Mouse (Mus musculus) heart, embryonic 16.5 days (tissue): ENCODE measurements around the gene Syngr1. TPM values are rescaled to one million over a fixed set of nuclear protein-coding genes. Genes with fewer than 3 reads are reported as not detected.
A peak's percentile ranks its signal among the peaks of the same experiment; 100 is the strongest.

Experiments used
- ATAC-seq: fragments of 200-750 bp; cut with Nextera tagmentation; replicated peaks from 2 replicates; pipeline ENCODE4 v1.8.0; 2017; ENCODE audit warnings: moderate number of reproducible peaks; ENCODE audit not compliant: insufficient read depth, low FRiP score; ENCODE audit errors: extremely low read depth
- H3K27ac ChIP-seq: fragments of 300-500 bp; sonication (generic); 2 replicates; pipeline ENCODE4 v1.5.1; 2014; ENCODE audit warnings: mild to moderate bottlenecking, low read length, control low read depth, moderate library complexity
- H3K27me3 ChIP-seq: fragments of 300-500 bp; sonication (generic); 2 replicates; pipeline ENCODE4 v1.6.1; 2014; ENCODE audit warnings: low read length, mixed read lengths; ENCODE audit not compliant: control insufficient read depth, insufficient read depth
- H3K36me3 ChIP-seq: fragments of 300-500 bp; sonication (generic); 2 replicates; pipeline ENCODE4 v1.6.1; 2014; ENCODE audit not compliant: control insufficient read depth, insufficient read depth
- H3K4me1 ChIP-seq: fragments of 300-500 bp; sonication (generic); 2 replicates; pipeline ENCODE4 v1.6.1; 2014; ENCODE audit warnings: low read length, mixed read lengths; ENCODE audit not compliant: control insufficient read depth, insufficient read depth
- H3K4me2 ChIP-seq: fragments of 300-500 bp; sonication (generic); 2 replicates; pipeline ENCODE4 v1.6.1; 2014; ENCODE audit warnings: low read depth, mild to moderate bottlenecking, control low read depth, low read length
- H3K4me3 ChIP-seq: fragments of 300-500 bp; sonication (generic); 2 replicates; pipeline ENCODE4 v1.5.1; 2014; ENCODE audit warnings: mild to moderate bottlenecking, control low read depth, low read length
- H3K9ac ChIP-seq: fragments of 300-500 bp; sonication (generic); 2 replicates; pipeline ENCODE4 v1.6.1; 2014; ENCODE audit warnings: low read length, control low read depth
- H3K9me3 ChIP-seq: fragments of 300-500 bp; sonication (generic); replicated peaks from 2 replicates; pipeline ENCODE4 v1.6.1; 2016; ENCODE audit warnings: low read length; ENCODE audit not compliant: control insufficient read depth
- WGBS: fragments of 180-500 bp; shearing (Covaris S2); extraction: QIAGEN DNeasy Blood & Tissue Kit; methylation state at CpG from one replicate; pipeline ENCODE4 v1.1.7; 2014; 5-methylcytosine and 5-hydroxymethylcytosine counted together
- polyA plus RNA-seq: library from polyadenylated mRNA; unstranded; fragments of >200 nt; fragmentation: Nextera tagmentation; extraction: Ambion mirVana; gene quantifications from 2 replicates; pipeline ENCODE4 v1.2.1, GENCODE M21; 2015

Syngr1 gene
- polyA plus RNA-seq, 1 experiment from 2014 or later = 61.2 TPM

GRCm38 (mm10) chr15:80080711-80081615, 10.2 kb upstream of the Syngr1 start:
- Histone ChIP-seq H3K4me1 (peaks cover 39% of the 10 kb centered on the region), H3K27ac (no peak overlapping the region), H3K9me3 (no peaks in the 10 kb centered on the region), H3K36me3 (peaks cover 51% of the 10 kb centered on the region), H3K4me2 (peak overlapping the region; percentile 67), H3K27me3 (no peaks in the 10 kb centered on the region), H3K4me3 (peak overlapping the region; percentile 94), H3K9ac (peak overlapping the region; percentile 97)
- WGBS = 63% methylated on average over 9 of the region's 9 CpGs
- ATAC-seq = no peak

- Histone ChIP-seq H3K27me3 (no peaks in the 10 kb centered on the region), H3K9ac (peak overlapping the region; percentile 97), H3K4me3 (peak overlapping the region; percentile 94), H3K4me2 (peak overlapping the region; percentile 67), H3K4me1 (peaks cover 39% of the 10 kb centered on the region), H3K27ac (peak overlapping the region; percentile 93), H3K36me3 (peaks cover 49% of the 10 kb centered on the region), H3K9me3 (no peaks in the 10 kb centered on the region)
- WGBS = 7% methylated on average over 11 of the region's 11 CpGs
- ATAC-seq = no peak
Measured at GRCm38 (mm10) chr15:80081801-80082546, 9.2 kb upstream of the Syngr1 start.

GRCm38 (mm10) chr15:80082661-80083275, 8.4 kb upstream of the Syngr1 start:
- Histone ChIP-seq H3K9me3 (no peaks in the 10 kb centered on the region), H3K36me3 (peaks cover 43% of the 10 kb centered on the region), H3K27me3 (no peaks in the 10 kb centered on the region), H3K4me1 (peaks cover 39% of the 10 kb centered on the region), H3K4me2 (peak overlapping the region; percentile 67), H3K27ac (peak overlapping the region; percentile 93), H3K4me3 (peak overlapping the region; percentile 94), H3K9ac (peak overlapping the region; percentile 97)
- peak; percentile 39 for ATAC-seq
- WGBS = 0% methylated on average over 21 of the region's 21 CpGs

GRCm38 (mm10) chr15:80083276-80083731, 7.8 kb upstream of the Syngr1 start:
- ATAC-seq = peak; percentile 91
- WGBS = under 1% methylated on average over 30 of the region's 30 CpGs
- Histone ChIP-seq H3K9ac (peak overlapping the region; percentile 97), H3K27ac (peak overlapping the region; percentile 94), H3K36me3 (peaks cover 37% of the 10 kb centered on the region), H3K4me2 (peak overlapping the region; percentile 88), H3K4me3 (peak overlapping the region; percentile 94), H3K4me1 (peaks cover 39% of the 10 kb centered on the region), H3K27me3 (no peaks in the 10 kb centered on the region), H3K9me3 (no peaks in the 10 kb centered on the region)

GRCm38 (mm10) chr15:80083740-80084139, 7.4 kb upstream of the Syngr1 start:
- Histone ChIP-seq H3K4me3 (peak overlapping the region; percentile 94), H3K27me3 (no peaks in the 10 kb centered on the region), H3K4me1 (peaks cover 37% of the 10 kb centered on the region), H3K9ac (peak overlapping the region; percentile 72), H3K36me3 (peaks cover 34% of the 10 kb centered on the region), H3K9me3 (no peaks in the 10 kb centered on the region), H3K27ac (peak overlapping the region; percentile 94), H3K4me2 (peak overlapping the region; percentile 88)
- 1% methylated on average over 12 of the region's 12 CpGs for WGBS
- ATAC-seq = 0 out of 2 replicates have a peak, but pooled peaks have one; percentile 1

GRCm38 (mm10) chr15:80087406-80088012, 3.6 kb upstream of the Syngr1 start:
- Histone ChIP-seq H3K9me3 (no peaks in the 10 kb centered on the region), H3K4me1 (peaks cover 2% of the 10 kb centered on the region; the same call in 1 of the 2 replicates), H3K27me3 (peaks cover 6% of the 10 kb centered on the region; the same call in 1 of the 2 replicates), H3K36me3 (no peaks in the 10 kb centered on the region), H3K4me3 (no peak overlapping the region), H3K9ac (no peak overlapping the region), H3K4me2 (no peak overlapping the region), H3K27ac (no peak overlapping the region)
- no peak for ATAC-seq
- 75% methylated on average over 9 of the region's 9 CpGs for WGBS

GRCm38 (mm10) chr15:80088637-80089036, 2.5 kb upstream of the Syngr1 start:
- Histone ChIP-seq H3K27me3 (peaks cover 7% of the 10 kb centered on the region; the same call in 1 of the 2 replicates), H3K9ac (no peak overlapping the region), H3K4me2 (no peak overlapping the region), H3K9me3 (no peaks in the 10 kb centered on the region), H3K36me3 (no peaks in the 10 kb centered on the region), H3K4me3 (no peak overlapping the region), H3K4me1 (peaks cover 2% of the 10 kb centered on the region; the same call in 1 of the 2 replicates), H3K27ac (no peak overlapping the region)
- 36% methylated on average over 4 of the region's 4 CpGs for WGBS
- ATAC-seq = no peak

- no peaks in the 10 kb centered on the region for H3K4me1 ChIP-seq
- H3K9me3 ChIP-seq = no peaks in the 10 kb centered on the region
- WGBS = 79% methylated on average over 11 of the region's 11 CpGs
- H3K4me3 ChIP-seq = no peak overlapping the region
- no peak overlapping the region; the same call in 1 of the 2 replicates for H3K4me2 ChIP-seq
- H3K27me3 ChIP-seq = peaks cover 7% of the 10 kb centered on the region; the same call in 1 of the 2 replicates
- no peaks in the 10 kb centered on the region for H3K36me3 ChIP-seq
- ATAC-seq = no peak
- H3K27ac ChIP-seq = no peak overlapping the region
- no peak overlapping the region for H3K9ac ChIP-seq
Measured at GRCm38 (mm10) chr15:80090155-80090554, 979 bp upstream of the Syngr1 start.
